Mouse (Mus musculus) kidney, adult 2 months (tissue): ENCODE measurements around the gene Tcl1b3. TPM values are rescaled to one million over a fixed set of nuclear protein-coding genes. Genes with fewer than 3 reads are reported as not detected.

Source experiments
- DNase-seq: peaks from one replicate; pipeline ENCODE4 v3.0.0; 2021
- H3K27ac ChIP-seq: fragments of 200-500 bp; 2 replicates; pipeline ENCODE4 v1.5.1; 2012; ENCODE audit warnings: low read depth, low read length, control low read depth, inconsistent platforms; ENCODE audit not compliant: insufficient read depth
- H3K27me3 ChIP-seq: fragments of 200-500 bp; replicated peaks from 2 replicates; pipeline ENCODE4 v1.6.1; 2012; ENCODE audit warnings: mild to moderate bottlenecking, moderate library complexity, low read length, inconsistent platforms; ENCODE audit not compliant: control insufficient read depth, insufficient read depth
- H3K36me3 ChIP-seq: fragments of 200-500 bp; 2 replicates; pipeline ENCODE4 v1.6.1; 2012; ENCODE audit warnings: mild to moderate bottlenecking, moderate library complexity, low read length, inconsistent platforms; ENCODE audit not compliant: control insufficient read depth, insufficient read depth
- H3K4me1 ChIP-seq: fragments of 200-500 bp; 2 replicates; pipeline ENCODE4 v1.6.1; 2011; ENCODE audit warnings: low read length; ENCODE audit not compliant: control insufficient read depth, insufficient read depth
- H3K4me3 ChIP-seq: fragments of 200-500 bp; 2 replicates; pipeline ENCODE4 v1.5.1; 2011; ENCODE audit warnings: mild to moderate bottlenecking, low read depth, low read length, control low read depth; ENCODE audit not compliant: insufficient read depth
- CTCF ChIP-seq: fragments of 200-500 bp; conservative IDR thresholded peaks from 2 replicates; pipeline ENCODE4 v1.5.1; 2011; ENCODE audit warnings: low read depth, mild to moderate bottlenecking, control low read depth, low read length, moderate library complexity, mixed read lengths; ENCODE audit not compliant: insufficient read depth, insufficient read length
- POLR2A ChIP-seq: fragments of 200-500 bp; IDR thresholded peaks from one replicate; pipeline ENCODE4 v1.6.1; 2011; ENCODE audit warnings: low read depth, low read length, control low read depth
- WGBS: fragments of 180-500 bp; shearing (Covaris S2); methylation state at CpG from one replicate; pipeline ENCODE4 v1.1.7; 2018; 5-methylcytosine and 5-hydroxymethylcytosine counted together
- polyA plus RNA-seq: library from polyadenylated mRNA; depleted of rRNA; stranded (reverse); fragments of >200 nt; gene quantifications from 2 replicates; pipeline ENCODE4 v1.2.3, GENCODE M21; 2012

Tcl1b3 gene
- polyA plus RNA-seq, 1 experiment: not detected

- 94% methylated on average over 1 of the region's 1 CpGs for WGBS
- no peak overlapping the region for H3K4me3 ChIP-seq
- no peak for DNase-seq
- no peaks in the 10 kb centered on the region for H3K36me3 ChIP-seq
- H3K27me3 ChIP-seq: no peaks in the 10 kb centered on the region
- H3K27ac ChIP-seq: no peak overlapping the region
- H3K4me1 ChIP-seq: no peaks in the 10 kb centered on the region
- TF ChIP-seq POLR2A: no peak
- TF ChIP-seq CTCF: no peak
These were observed 17.6 kb downstream of the Tcl1b3 start for GRCm38 (mm10) chr12:105208441-105208840.

GRCm38 (mm10) chr12:105209231-105209630 is 18.4 kb downstream of the Tcl1b3 start:
- TF ChIP-seq POLR2A: no peak
- TF ChIP-seq CTCF: no peak
- WGBS: 94% methylated on average over 7 of the region's 7 CpGs

GRCm38 (mm10) chr12:105217101-105217760 is 26.4 kb downstream of the Tcl1b3 start:
- Histone ChIP-seq H3K4me1 (no peaks in the 10 kb centered on the region), H3K27ac (no peak overlapping the region), H3K36me3 (no peaks in the 10 kb centered on the region), H3K27me3 (no peaks in the 10 kb centered on the region), H3K4me3 (no peak overlapping the region)
- WGBS: 87% methylated on average over 7 of the region's 7 CpGs
- TF ChIP-seq POLR2A (no peak), CTCF (no peak)
- no peak for DNase-seq

More at GRCm38 (mm10) chr12:105209231-105209630, 18.4 kb downstream of the Tcl1b3 start:
- H3K4me3 ChIP-seq: no peak overlapping the region
- no peak overlapping the region for H3K27ac ChIP-seq
- no peaks in the 10 kb centered on the region for H3K4me1 ChIP-seq
- H3K36me3 ChIP-seq: no peaks in the 10 kb centered on the region
- H3K27me3 ChIP-seq: no peaks in the 10 kb centered on the region
- DNase-seq: no peak

- no peak for TF ChIP-seq POLR2A
- no peak for TF ChIP-seq CTCF
- Histone ChIP-seq H3K27ac (no peak within 1 kb of the TSS), H3K27me3 (no peaks in the 10 kb centered on the region), H3K4me1 (no peaks in the 10 kb centered on the region), H3K36me3 (no peaks in the 10 kb centered on the region), H3K4me3 (no peak within 1 kb of the TSS)
- DNase-seq: no peak
- 88% methylated on average over 22 of the region's 22 CpGs for WGBS
These were observed 31.9 kb downstream of the Tcl1b3 start, which contains the start of gene Tcl1 for GRCm38 (mm10) chr12:105222601-105223319. TSS of gene Tcl1 (minus strand) at chr12:105222793.

- no peaks in the 10 kb centered on the region for H3K4me1 ChIP-seq
- TF ChIP-seq CTCF (no peak), POLR2A (no peak)
- no peak for DNase-seq
- 53% methylated on average over 16 of the region's 16 CpGs for WGBS
- no peaks in the 10 kb centered on the region for H3K27me3 ChIP-seq
- no peak overlapping the region for H3K27ac ChIP-seq
- H3K36me3 ChIP-seq: no peaks in the 10 kb centered on the region
- no peak overlapping the region for H3K4me3 ChIP-seq
These were observed 33.9 kb downstream of the Tcl1b3 start for GRCm38 (mm10) chr12:105224621-105225320.

- no peak for DNase-seq
- H3K36me3 ChIP-seq: no peaks in the 10 kb centered on the region
- no peaks in the 10 kb centered on the region for H3K4me1 ChIP-seq
- no peak overlapping the region for H3K4me3 ChIP-seq
- H3K27ac ChIP-seq: no peak overlapping the region
- TF ChIP-seq CTCF (no peak), POLR2A (no peak)
- no peaks in the 10 kb centered on the region for H3K27me3 ChIP-seq
- 78% methylated on average over 11 of the region's 11 CpGs for WGBS
These were observed 43.5 kb downstream of the Tcl1b3 start for GRCm38 (mm10) chr12:105234362-105234761.

GRCm38 (mm10) chr12:105235091-105235490 is 44.2 kb downstream of the Tcl1b3 start:
- Histone ChIP-seq H3K4me3 (no peak overlapping the region), H3K4me1 (no peaks in the 10 kb centered on the region), H3K36me3 (no peaks in the 10 kb centered on the region), H3K27ac (no peak overlapping the region), H3K27me3 (no peaks in the 10 kb centered on the region)
- 72% methylated on average over 3 of the region's 3 CpGs for WGBS
- DNase-seq: no peak
- TF ChIP-seq CTCF: no peak
- no peak for TF ChIP-seq POLR2A
